Mouse (Mus musculus) liver, postnatal 0 days (tissue): ENCODE data around the gene B3gnt7.

Experiments
- CTCF ChIP-seq: sonication (generic); IDR thresholded peaks from 2 replicates; pipeline ENCODE4 v1.5.1; 2016; ENCODE audit warnings: antibody characterized with exemption, low read depth
- EP300 ChIP-seq: IDR thresholded peaks from 2 replicates; pipeline ENCODE4 v1.6.1; 2016; ENCODE audit warnings: antibody characterized with exemption, low read depth, mild to moderate bottlenecking

GRCm38 (mm10) chr1:86309270-86309833, 6.7 kb downstream of the B3gnt7 start:
- TF ChIP-seq CTCF: no peak
- TF ChIP-seq EP300: no peak
